Mouse (Mus musculus): ENCODE results near the gene Zfp706.

DNA sequence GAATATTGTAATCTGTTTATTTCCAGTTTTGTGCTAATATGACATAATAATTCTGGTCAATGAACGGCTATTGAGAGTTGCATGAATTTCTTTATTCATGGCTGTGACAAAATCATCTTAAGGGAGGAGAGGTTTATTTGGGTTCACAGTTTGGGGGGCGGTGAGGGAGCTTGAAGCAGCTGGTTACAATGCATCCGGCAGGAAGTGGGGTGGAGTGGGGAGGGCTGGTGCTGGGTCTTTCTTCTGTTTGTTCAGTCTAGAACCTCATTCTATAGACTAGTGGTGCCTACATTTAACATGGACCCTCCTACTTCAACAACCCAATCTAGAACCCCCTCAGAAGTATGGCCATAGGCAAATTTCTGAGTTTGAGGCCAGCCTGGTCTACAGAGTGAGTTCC, 30.1 kb upstream of the Zfp706 start:
- TF ChIP-seq CTCF (IDR thresholded peaks at IDR 0.05; ENCODE audit: control insufficient read depth, insufficient read depth, insufficient read length): no peak
- TF ChIP-seq MAX (IDR thresholded peaks at IDR 0.05): no peak
- TF ChIP-seq USF1 (IDR thresholded peaks at IDR 0.05; ENCODE audit: low read depth): no peak
- TF ChIP-seq MYOG (IDR thresholded peaks at IDR 0.05; ENCODE audit: control insufficient read depth, extremely low read depth, insufficient read length): no peak
- no peak for TF ChIP-seq MYOD1 (IDR thresholded peaks at IDR 0.05; ENCODE audit: control insufficient read depth, insufficient read length, low read depth)
- no peak for TF ChIP-seq FOSL1 (IDR thresholded peaks at IDR 0.05; ENCODE audit: insufficient read depth, low read length, poor library complexity, severe bottlenecking)
- no peak for TF ChIP-seq CEBPB (IDR thresholded peaks at IDR 0.05; ENCODE audit: low read depth)

Measured in C2C12 (cell line).